Mouse (Mus musculus): ENCODE results near the gene Rabl6.

DNA sequence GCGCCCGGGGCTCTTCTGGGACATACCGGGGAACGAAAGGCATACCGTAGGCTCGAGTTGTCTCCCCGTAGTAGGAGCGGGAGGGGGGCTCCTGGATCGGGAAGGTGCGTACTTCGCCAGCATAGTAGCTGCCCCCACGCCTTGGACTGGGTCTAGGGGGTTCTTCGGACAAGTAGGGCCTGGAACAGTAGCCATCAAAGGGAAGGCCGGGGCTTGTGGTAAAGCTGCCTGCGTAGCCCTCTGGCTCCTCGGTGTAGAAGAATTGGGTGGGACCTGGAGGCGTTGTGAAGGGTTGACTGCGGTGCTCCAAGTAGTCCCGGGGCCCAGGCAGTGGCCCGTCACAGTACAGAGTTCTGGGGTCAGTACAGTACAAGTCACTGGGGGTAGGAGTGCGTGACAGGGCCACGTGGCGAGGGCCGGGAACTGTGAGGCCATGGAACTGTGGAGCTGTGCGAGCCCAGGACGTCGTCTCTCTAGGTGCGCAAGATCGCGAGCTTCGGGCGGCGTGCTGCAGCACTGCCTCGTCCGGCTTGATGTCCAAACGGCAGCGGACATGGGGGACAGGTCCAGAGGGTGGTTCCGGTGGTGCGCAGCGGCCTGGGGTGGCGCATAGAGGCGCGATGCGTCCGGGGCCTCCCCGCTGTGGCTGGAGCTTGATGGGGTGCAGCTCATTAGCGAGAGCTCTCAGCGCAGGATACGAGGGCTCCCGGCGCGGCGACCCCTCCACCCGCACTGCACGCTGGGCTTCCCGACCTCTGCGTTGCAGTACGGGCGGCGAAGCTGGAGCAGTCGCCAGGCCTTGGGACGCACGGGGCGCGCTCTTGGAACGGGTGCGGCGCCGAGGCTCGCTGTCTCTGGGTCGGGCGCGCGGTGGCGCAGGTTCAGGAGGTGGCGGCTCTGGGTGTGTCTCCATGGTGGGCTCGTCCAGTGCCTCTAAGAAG lies 29.3 kb downstream of the Rabl6 start:
- TF ChIP-seq POLR2A (IDR thresholded peaks at IDR 0.05; ENCODE audit: borderline replicate concordance, control insufficient read depth, low read depth, low read length) (no peak), CTCF (IDR thresholded peaks at IDR 0.05; ENCODE audit: control insufficient read depth, insufficient read depth, low read length) (no peak)
